Mouse (Mus musculus) cerebellum, postnatal 10 days (tissue): Measurements from ENCODE around the gene Ranbp10.
A peak's percentile ranks its signal among the peaks of the same experiment; 100 is the strongest.
"Not testable (repeated sequence)": the region's sequence is repeated elsewhere in the genome, so short reads cannot be mapped to it uniquely, and the experiment has no call there.

Experiments
- DNase-seq, 2 experiments: peaks; one replicate each; pipeline ENCODE4 v3.0.0; 2021; ENCODE audit warnings: mixed read lengths in 2 of 2

Ranbp10 gene

DNA sequence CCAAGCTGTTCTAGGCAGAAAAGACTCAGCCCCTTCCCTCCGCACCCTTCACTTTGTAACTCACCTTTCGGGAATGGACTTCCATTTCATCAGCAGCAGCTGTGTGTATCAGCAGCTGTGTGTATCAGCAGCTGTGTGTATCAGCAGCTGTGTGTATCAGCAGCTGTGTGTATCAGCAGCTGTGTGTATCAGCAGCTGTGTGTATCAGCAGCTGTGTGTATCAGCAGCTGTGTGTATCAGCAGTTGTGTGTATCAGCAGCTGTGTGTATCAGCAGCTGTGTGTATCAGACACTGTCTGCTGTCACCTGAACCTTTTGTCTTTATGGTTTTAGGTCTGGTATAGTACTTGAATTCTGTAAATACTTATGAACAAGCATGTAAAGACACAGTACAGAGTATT, 6.6 kb upstream of the Ranbp10 start:
- DNase-seq: not testable (repeated sequence)

- no peak for DNase-seq
Measured at GRCm38 (mm10) chr8:105826379-105826778, 771 bp downstream of the Ranbp10 start.

- DNase-seq: no peak
Measured at GRCm38 (mm10) chr8:105825506-105825905, 1.6 kb downstream of the Ranbp10 start.

- DNase-seq: no peak
Measured at GRCm38 (mm10) chr8:105820925-105821324, 6.2 kb downstream of the Ranbp10 start.

GRCm38 (mm10) chr8:105819659-105820058, 7.5 kb downstream of the Ranbp10 start:
- DNase-seq: no peak

DNA sequence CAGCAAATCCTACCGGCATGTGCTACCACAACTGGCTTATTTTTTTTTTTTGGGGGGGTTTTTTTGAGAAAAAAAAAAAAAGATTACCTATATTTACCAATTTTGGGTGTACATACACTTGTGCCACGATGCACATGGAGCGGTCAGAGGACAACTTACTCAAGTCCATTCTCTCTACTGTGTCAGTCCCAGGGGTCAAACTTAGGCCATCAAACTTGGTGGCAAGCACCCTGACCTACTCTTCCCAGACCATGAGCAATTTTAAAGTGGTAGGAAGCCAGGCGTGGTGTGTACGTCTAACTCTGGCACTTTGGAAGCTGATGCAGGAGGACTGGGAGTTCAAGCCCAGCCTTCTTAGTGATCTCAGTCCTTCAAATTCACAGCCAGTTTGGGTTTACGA, 13.9 kb downstream of the Ranbp10 start:
- no peak for DNase-seq

DNA sequence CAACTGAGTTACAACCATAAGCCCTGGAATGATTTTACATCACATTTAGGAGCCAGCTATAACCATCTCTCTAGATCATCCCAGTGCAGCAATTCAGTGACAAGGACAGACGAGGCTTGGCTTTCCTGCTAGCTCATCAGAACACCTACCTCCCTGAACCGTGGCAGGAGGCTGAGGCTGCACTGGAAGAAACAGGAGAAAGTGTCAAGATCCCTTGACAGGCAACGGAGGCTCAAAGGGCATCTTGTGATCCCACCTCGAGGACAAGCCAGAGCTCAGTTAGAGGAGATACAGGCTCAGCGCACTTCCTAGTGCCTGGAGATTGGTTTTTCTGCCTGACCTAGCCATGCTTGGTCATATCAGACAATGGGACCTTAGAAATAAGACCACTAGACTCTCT, 14.6 kb downstream of the Ranbp10 start:
- no peak for DNase-seq

GRCm38 (mm10) chr8:105811543-105811942, 15.6 kb downstream of the Ranbp10 start:
- DNase-seq: no peak

- peak; percentile 29 to 31 for DNase-seq
Measured at GRCm38 (mm10) chr8:105811061-105811460, 16.1 kb downstream of the Ranbp10 start.

GRCm38 (mm10) chr8:105810245-105810786, 16.8 kb downstream of the Ranbp10 start:
- no peak for DNase-seq

GRCm38 (mm10) chr8:105808480-105808879, 18.7 kb downstream of the Ranbp10 start:
- no peak for DNase-seq

DNA sequence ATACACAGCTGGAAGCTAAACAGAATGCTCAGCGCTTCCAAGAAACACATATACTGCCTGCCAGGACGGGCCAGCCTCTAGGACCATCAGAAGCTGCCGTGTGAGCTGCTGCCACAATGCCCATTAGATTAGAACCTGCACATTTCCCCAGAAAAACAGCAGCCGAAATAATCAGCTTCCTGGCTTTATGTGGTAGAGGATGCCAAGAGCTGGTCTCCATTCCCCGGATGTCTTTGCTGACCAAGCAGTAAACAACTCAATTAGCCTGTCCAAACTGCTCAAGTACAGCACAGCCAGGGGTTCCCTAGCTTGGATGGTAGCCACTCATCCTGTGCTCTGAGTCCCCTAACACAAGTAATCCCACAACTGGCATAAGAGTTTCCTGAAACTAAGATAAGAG, 19.4 kb downstream of the Ranbp10 start:
- DNase-seq: peak; percentile 20 to 25

- DNase-seq: no peak
Measured at GRCm38 (mm10) chr8:105805964-105806363, 21.2 kb downstream of the Ranbp10 start.

GRCm38 (mm10) chr8:105805346-105805745, 21.8 kb downstream of the Ranbp10 start:
- no peak for DNase-seq

DNA sequence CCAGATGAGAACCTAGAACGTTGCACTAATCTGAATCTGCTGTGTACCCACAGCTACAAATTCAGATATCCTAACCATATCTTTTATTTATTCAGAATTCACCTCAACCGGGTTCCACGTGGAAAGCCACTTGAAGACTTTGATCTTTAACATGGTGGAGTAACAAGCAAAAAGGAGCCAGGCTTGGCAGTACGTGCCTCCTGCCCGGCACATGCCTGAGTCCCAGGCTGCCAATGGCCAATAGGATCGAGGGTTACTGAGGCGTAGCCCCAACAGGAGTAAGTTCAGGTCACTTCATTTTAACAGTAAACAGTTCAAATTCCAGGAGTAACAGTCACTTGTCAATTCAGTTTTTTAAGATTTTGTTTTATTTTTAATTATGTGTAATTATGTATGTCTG, 22.4 kb downstream of the Ranbp10 start:
- no peak for DNase-seq

DNA sequence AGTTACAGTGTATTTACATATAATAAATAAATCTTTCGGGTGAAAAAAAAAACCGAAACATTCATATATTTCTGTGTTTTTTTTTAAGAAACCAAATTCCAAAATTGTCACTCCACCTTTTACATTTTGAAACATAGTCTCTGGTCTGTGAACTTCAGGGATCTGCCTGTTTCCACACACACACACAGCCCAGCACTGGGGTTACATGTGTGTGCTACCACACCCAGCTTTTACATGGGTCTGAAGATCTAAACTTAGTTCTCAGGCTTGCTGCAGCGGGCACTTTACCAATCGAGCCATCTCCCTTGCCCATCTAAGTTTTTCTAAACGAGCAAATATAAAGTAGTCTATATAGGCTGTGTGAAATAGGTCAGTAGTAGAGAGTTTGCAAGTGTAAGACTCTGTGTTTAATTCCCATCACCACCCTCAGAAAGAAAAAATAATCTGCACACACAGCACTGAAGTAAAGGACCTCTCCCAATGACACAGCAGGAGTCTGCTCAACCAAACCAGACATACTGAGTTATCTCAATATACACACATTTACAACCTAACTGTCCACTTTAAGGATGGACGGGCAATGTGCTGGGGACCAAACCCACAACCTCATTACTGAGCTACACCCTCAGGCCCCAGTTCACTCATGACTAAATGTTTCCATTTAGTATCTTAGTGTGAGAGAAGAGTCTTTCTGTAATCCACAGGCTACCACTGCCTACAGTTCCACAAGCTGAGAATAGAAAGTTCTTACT, 25.8 kb downstream of the Ranbp10 start:
- no peak for DNase-seq

DNA sequence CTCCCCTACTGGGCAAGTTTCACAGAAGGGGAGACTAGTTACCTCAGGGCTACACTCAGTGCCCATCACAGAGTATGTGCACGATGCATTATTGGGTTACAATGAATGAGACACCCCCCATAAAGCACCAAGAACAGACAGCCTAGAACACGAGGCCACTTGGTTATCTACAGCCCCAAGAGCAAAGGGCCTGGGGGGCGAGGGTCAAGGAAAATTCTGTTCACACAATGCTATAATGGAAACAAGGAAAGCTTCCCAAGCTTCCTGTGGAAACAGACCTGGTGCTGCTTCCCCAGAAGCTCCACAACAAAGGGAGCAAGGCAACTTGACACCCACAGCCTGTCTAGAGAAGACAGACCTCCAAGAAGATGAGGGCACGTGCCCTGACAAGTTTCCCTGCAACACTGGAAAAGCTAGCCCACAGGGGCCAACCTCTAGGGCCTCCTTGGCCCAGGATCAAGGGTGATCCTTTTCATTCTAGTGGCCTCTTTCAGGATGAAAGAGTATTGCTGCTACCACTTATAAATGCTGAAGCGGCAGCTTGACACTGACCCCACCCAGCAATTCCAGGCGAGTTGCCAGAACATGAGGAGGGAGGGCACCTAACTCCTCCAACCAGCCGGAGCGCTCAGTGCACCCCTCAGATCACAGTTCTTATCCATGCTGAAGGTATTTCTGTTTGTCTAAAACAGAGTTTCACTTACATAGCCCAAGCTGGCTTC, 27.9 kb downstream of the Ranbp10 start:
- peak; percentile 85 to 87 for DNase-seq

- DNase-seq: no peak
Measured at GRCm38 (mm10) chr8:105798408-105798807, 28.7 kb downstream of the Ranbp10 start.

DNA sequence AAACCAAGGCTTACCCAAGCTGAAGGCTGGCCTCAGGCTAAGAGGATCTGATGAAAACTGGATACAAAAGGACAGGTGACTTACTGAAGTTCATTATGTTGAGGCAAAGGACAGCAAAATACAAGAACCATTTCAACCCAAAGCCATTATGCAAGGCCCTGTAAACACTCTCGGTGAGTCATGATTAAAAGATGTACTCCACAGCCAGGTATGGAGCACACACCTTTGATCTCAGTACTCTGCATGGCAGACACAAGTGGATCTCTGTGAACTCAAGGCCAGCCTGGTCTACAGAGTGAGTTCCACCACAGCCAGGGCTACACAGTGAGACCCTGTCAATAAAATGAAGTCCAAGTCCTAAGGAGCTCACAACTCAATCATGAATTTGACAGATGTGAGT, 31.4 kb downstream of the Ranbp10 start:
- DNase-seq: no peak

DNA sequence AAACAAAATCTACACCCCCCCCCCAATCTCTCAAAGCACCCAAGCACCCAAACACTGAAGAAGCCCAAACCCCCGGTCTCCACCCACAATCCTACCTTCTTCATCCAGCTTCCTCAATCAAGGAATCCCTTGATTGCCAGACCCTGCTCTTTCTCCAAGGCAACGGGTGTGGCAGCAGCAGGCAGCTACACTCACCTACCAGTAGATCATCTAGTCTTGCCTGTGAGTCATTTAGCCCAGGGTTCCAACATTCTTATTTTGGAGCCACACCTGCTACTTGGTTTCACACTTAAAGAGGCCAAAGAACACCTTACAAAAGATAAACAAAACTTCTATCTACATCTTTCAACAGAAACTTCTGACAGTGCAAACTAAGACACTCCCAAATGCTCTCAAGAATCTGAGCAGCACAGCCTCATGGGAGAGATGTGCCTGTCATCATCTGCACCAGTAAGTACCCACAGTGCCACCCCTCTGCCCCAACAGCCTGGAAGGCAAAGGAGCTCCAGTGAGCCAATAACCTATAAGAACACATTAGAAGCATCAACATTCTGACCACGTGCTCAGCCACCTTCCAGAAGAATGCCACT, 33.0 kb downstream of the Ranbp10 start:
- no peak for DNase-seq

- no peak for DNase-seq
Measured at GRCm38 (mm10) chr8:105793331-105793730, 33.8 kb downstream of the Ranbp10 start.

DNA sequence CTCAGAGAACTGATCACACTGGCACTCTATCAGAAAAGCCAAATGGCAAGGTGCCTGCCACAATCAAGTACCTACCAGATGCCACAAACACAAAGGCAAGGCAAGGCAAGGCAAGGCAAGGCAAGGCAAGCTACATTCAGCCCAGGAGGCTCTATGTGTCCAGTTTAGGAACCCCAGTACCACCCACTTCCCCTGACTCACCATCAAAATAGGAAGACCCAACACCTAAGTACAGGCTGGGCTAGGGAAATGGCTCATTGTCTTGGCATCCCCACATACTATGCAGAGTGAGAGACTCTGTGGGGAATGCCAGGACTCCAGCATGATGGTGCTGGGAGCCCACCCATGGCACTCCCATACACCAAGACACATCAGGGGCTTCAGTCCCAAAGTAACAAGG, 37.5 kb downstream of the Ranbp10 start:
- peak; percentile 28 to 32 for DNase-seq

DNA sequence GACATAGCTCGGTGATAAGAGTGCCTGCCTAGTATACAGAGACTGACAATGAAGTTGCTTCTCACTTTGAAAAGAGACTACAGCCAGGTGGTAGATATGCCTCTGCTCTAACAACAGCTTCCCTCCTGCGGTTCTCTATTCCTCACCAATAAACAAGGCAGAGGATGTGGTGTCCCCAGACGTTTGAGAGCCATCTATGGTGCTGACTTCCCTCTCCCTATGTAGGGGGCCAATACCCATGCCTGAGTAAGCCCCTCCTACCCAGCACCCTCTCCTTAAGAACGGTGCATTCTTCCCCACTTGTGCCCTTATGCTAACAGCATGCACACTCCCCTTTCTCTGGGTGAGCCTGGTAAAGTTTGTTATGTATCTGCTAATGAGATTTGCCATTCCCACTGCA, 38.2 kb downstream of the Ranbp10 start:
- no peak for DNase-seq

GRCm38 (mm10) chr8:105788241-105788640, 38.9 kb downstream of the Ranbp10 start:
- DNase-seq: peak; percentile 62 to 72
